Mouse (Mus musculus): ENCODE results near the gene Ikzf1. TPM values are rescaled to one million over a fixed set of nuclear protein-coding genes. Genes with fewer than 3 reads are reported as not detected.

The Ikzf1 gene
- total RNA-seq, 1 experiment from 2014 or later: 177 TPM

- no peak for ATAC-seq (replicated peaks; ENCODE audit: insufficient number of reproducible peaks, low FRiP score, low TSS enrichment, poor library complexity, severe bottlenecking)
These were observed 2.9 kb downstream of the Ikzf1 start for GRCm38 (mm10) chr11:11687551-11688185.

GRCm38 (mm10) chr11:11688766-11689330 lies 4.0 kb downstream of the Ikzf1 start:
- no peak for ATAC-seq (replicated peaks; ENCODE audit: insufficient number of reproducible peaks, low FRiP score, low TSS enrichment, poor library complexity, severe bottlenecking)

- ATAC-seq (replicated peaks; ENCODE audit: insufficient number of reproducible peaks, low FRiP score, low TSS enrichment, poor library complexity, severe bottlenecking): no peak
These were observed 4.9 kb downstream of the Ikzf1 start for GRCm38 (mm10) chr11:11689701-11690058.

GRCm38 (mm10) chr11:11690059-11690844 lies 5.4 kb downstream of the Ikzf1 start:
- peak; percentile 24 for ATAC-seq (replicated peaks; ENCODE audit: insufficient number of reproducible peaks, low FRiP score, low TSS enrichment, poor library complexity, severe bottlenecking)

GRCm38 (mm10) chr11:11690845-11691196 lies 6.0 kb downstream of the Ikzf1 start:
- ATAC-seq (replicated peaks; ENCODE audit: insufficient number of reproducible peaks, low FRiP score, low TSS enrichment, poor library complexity, severe bottlenecking): no peak

GRCm38 (mm10) chr11:11691324-11692058 lies 6.7 kb downstream of the Ikzf1 start:
- peak; percentile 49 for ATAC-seq (replicated peaks; ENCODE audit: insufficient number of reproducible peaks, low FRiP score, low TSS enrichment, poor library complexity, severe bottlenecking)

- ATAC-seq (replicated peaks; ENCODE audit: insufficient number of reproducible peaks, low FRiP score, low TSS enrichment, poor library complexity, severe bottlenecking): peak; percentile 13; the same call in 1 of the 2 replicates
These were observed 7.9 kb downstream of the Ikzf1 start for GRCm38 (mm10) chr11:11692558-11693166.

- ATAC-seq (replicated peaks; ENCODE audit: insufficient number of reproducible peaks, low FRiP score, low TSS enrichment, poor library complexity, severe bottlenecking): no peak
These were observed 8.6 kb downstream of the Ikzf1 start for GRCm38 (mm10) chr11:11693446-11693845.

GRCm38 (mm10) chr11:11694072-11694471 lies 9.3 kb downstream of the Ikzf1 start:
- no peak for ATAC-seq (replicated peaks; ENCODE audit: insufficient number of reproducible peaks, low FRiP score, low TSS enrichment, poor library complexity, severe bottlenecking)

- ATAC-seq (replicated peaks; ENCODE audit: insufficient number of reproducible peaks, low FRiP score, low TSS enrichment, poor library complexity, severe bottlenecking): no peak
These were observed 9.8 kb downstream of the Ikzf1 start for GRCm38 (mm10) chr11:11694472-11695177.

GRCm38 (mm10) chr11:11695211-11695887 lies 10.5 kb downstream of the Ikzf1 start:
- no peak for ATAC-seq (replicated peaks; ENCODE audit: insufficient number of reproducible peaks, low FRiP score, low TSS enrichment, poor library complexity, severe bottlenecking)

GRCm38 (mm10) chr11:11695907-11696306 lies 11.1 kb downstream of the Ikzf1 start:
- ATAC-seq (replicated peaks; ENCODE audit: insufficient number of reproducible peaks, low FRiP score, low TSS enrichment, poor library complexity, severe bottlenecking): no peak

GRCm38 (mm10) chr11:11696814-11697213 lies 12.0 kb downstream of the Ikzf1 start:
- no peak for ATAC-seq (replicated peaks; ENCODE audit: insufficient number of reproducible peaks, low FRiP score, low TSS enrichment, poor library complexity, severe bottlenecking)

GRCm38 (mm10) chr11:11701378-11701777 lies 16.6 kb downstream of the Ikzf1 start:
- ATAC-seq (replicated peaks; ENCODE audit: insufficient number of reproducible peaks, low FRiP score, low TSS enrichment, poor library complexity, severe bottlenecking): no peak

GRCm38 (mm10) chr11:11703776-11704175 lies 19.0 kb downstream of the Ikzf1 start:
- ATAC-seq (replicated peaks; ENCODE audit: insufficient number of reproducible peaks, low FRiP score, low TSS enrichment, poor library complexity, severe bottlenecking): no peak

GRCm38 (mm10) chr11:11708154-11708719 lies 23.4 kb downstream of the Ikzf1 start:
- no peak for ATAC-seq (replicated peaks; ENCODE audit: insufficient number of reproducible peaks, low FRiP score, low TSS enrichment, poor library complexity, severe bottlenecking)

GRCm38 (mm10) chr11:11709311-11709710 lies 24.5 kb downstream of the Ikzf1 start:
- ATAC-seq (replicated peaks; ENCODE audit: insufficient number of reproducible peaks, low FRiP score, low TSS enrichment, poor library complexity, severe bottlenecking): no peak

- ATAC-seq (replicated peaks; ENCODE audit: insufficient number of reproducible peaks, low FRiP score, low TSS enrichment, poor library complexity, severe bottlenecking): no peak
These were observed 25.9 kb downstream of the Ikzf1 start for GRCm38 (mm10) chr11:11710718-11711117.
